Mouse (Mus musculus) B cell, adult 67 days (primary cell): ENCODE data around the gene Smarca1. TPM values are rescaled to one million over a fixed set of nuclear protein-coding genes. Genes with fewer than 3 reads are reported as not detected.

Experiments used
- total RNA-seq, 2 experiments: library from RNA; stranded (reverse); gene quantifications; 4 replicates each; pipeline ENCODE4 v1.2.4; 2023

Gene Smarca1
- not detected for total RNA-seq

GRCm38 (mm10) chrX:47892431-47893024 is at the start of gene Smarca1:
Smarca1 (minus strand) TSS chrX:47892974.

GRCm38 (mm10) chrX:47912306-47912792 is 19.6 kb upstream of the Smarca1 start, which contains the start of gene Ocrl:
Ocrl (plus strand) TSS chrX:47912387.

Other genes starting within 250 kb of the Smarca1 start
- gene Ocrl, start 19.4 kb upstream of the Smarca1 start, total RNA-seq: 10 to 100 TPM in 1 of 2 experiments, 1 to 10 TPM in 1; 9.0 to 10.1 TPM
- under 1 TPM in 1 of 2 experiments, not detected in 1; 0.78 TPM for gene Apln, start 141.9 kb upstream of the Smarca1 start, total RNA-seq
- gene Xpnpep2, start 215.8 kb upstream of the Smarca1 start, total RNA-seq: not detected